Mouse (Mus musculus) inflammation-experienced regulatory T-cells, adult 6 months (primary cell): ENCODE results near the gene Oser1. TPM values are rescaled to one million over a fixed set of nuclear protein-coding genes. Genes with fewer than 3 reads are reported as not detected.

Experiments
- ATAC-seq: one replicate; pipeline ENCODE4 v1.8.0; 2017
- polyA plus RNA-seq, 3 experiments: library from polyadenylated mRNA; unstranded; fragments of 100-300 nt; shearing (Covaris generic); gene quantifications; one replicate each; pipeline ENCODE4 v1.2.1; 2017

The Oser1 gene
- polyA plus RNA-seq, 3 experiments from 2014 or later, result 120 to 137 (median 126) TPM

GRCm38 (mm10) chr2:163356113-163356840 is 68.2 kb downstream of the Oser1 start:
- ATAC-seq, result no peak

Other genes starting within 250 kb of the Oser1 start
- gene Tox2, start 221.6 kb downstream of the Oser1 start, polyA plus RNA-seq, result 10 to 100 TPM; 11.0 to 19.2 (median 13.1) TPM
- gene Jph2, start 26.7 kb downstream of the Oser1 start, polyA plus RNA-seq, result not detected
- under 1 TPM in 1 of 3 experiments, not detected in 2; 0.39 TPM for gene Gdap1l1, start 13.8 kb upstream of the Oser1 start, polyA plus RNA-seq
- gene Fitm2, start 47.9 kb upstream of the Oser1 start, polyA plus RNA-seq, result 1 to 10 TPM; 1.3 to 3.0 (median 2.2) TPM
- gene R3hdml, start 67.6 kb upstream of the Oser1 start, polyA plus RNA-seq, result not detected
- not detected for gene Hnf4a, start 82.1 kb upstream of the Oser1 start, polyA plus RNA-seq
- 10 to 100 TPM; 37.3 to 41.8 (median 40.6) TPM for gene Ttpal, start 177.6 kb upstream of the Oser1 start, polyA plus RNA-seq
- gene Serinc3, start 220.4 kb upstream of the Oser1 start, polyA plus RNA-seq, result 100 to 1,000 TPM; 124 to 178 (median 145) TPM
- 1 to 10 TPM; 2.0 to 5.5 (median 3.3) TPM for gene Pkig, start 233.7 kb upstream of the Oser1 start, polyA plus RNA-seq